Mouse (Mus musculus): ENCODE results near the gene Nsmce1. TPM values are rescaled to one million over a fixed set of nuclear protein-coding genes. Genes with fewer than 3 reads are reported as not detected.

Nsmce1 gene
- 62.9 TPM for polyA plus RNA-seq (2014; fragmentation: Illumina TruSeq; extraction: RNeasy Lipid Tissue Mini Kit (QIAGEN cat#74804); ENCODE audit: low read depth, low replicate concordance)

GRCm38 (mm10) chr7:125490947-125491735 lies at the start of gene Nsmce1:
Gene Nsmce1, minus strand, starts transcription at chr7:125491596.

GRCm38 (mm10) chr7:125444464-125445401 lies 46.7 kb downstream of the Nsmce1 start, which contains the start of gene Kdm8:
Gene Kdm8, plus strand, starts transcription at chr7:125444676.

Other genes with a start within 250 kb of the Nsmce1 start
- 1.0 TPM for gene Kdm8, start 46.9 kb downstream of the Nsmce1 start, polyA plus RNA-seq (2014; fragmentation: Illumina TruSeq; extraction: RNeasy Lipid Tissue Mini Kit (QIAGEN cat#74804); ENCODE audit: low read depth, low replicate concordance)
- 28.9 TPM for gene Il4ra, start 60.5 kb upstream of the Nsmce1 start, polyA plus RNA-seq (2014; fragmentation: Illumina TruSeq; extraction: RNeasy Lipid Tissue Mini Kit (QIAGEN cat#74804); ENCODE audit: low read depth, low replicate concordance)
- gene Il21r, start 111.8 kb upstream of the Nsmce1 start, polyA plus RNA-seq (2014; fragmentation: Illumina TruSeq; extraction: RNeasy Lipid Tissue Mini Kit (QIAGEN cat#74804); ENCODE audit: low read depth, low replicate concordance), result 0.47 TPM
- gene Gtf3c1, start 216.2 kb upstream of the Nsmce1 start, polyA plus RNA-seq (2014; fragmentation: Illumina TruSeq; extraction: RNeasy Lipid Tissue Mini Kit (QIAGEN cat#74804); ENCODE audit: low read depth, low replicate concordance), result 6.6 TPM
- 22.8 TPM for gene D430042O09Rik, start 216.3 kb upstream of the Nsmce1 start, polyA plus RNA-seq (2014; fragmentation: Illumina TruSeq; extraction: RNeasy Lipid Tissue Mini Kit (QIAGEN cat#74804); ENCODE audit: low read depth, low replicate concordance)

Data from adrenal gland, adult 10 weeks (tissue).